Mouse (Mus musculus): ENCODE data around the gene Tmem108. TPM values are rescaled to one million over a fixed set of nuclear protein-coding genes. Genes with fewer than 3 reads are reported as not detected.

Tmem108 gene
- total and polyA plus RNA-seq, 2 experiments from 2014 or later, result 23.5 to 25.1 TPM

- DNase-seq (ENCODE audit: low spot score) (no peak), ATAC-seq (ENCODE audit: insufficient read depth, low read depth) (no peak)
- H3K4me3 ChIP-seq (ENCODE audit: low read depth, low read length), result no peak overlapping the region
- H3K4me1 ChIP-seq (ENCODE audit: control insufficient read depth, insufficient read depth), result peaks cover 10% of the 10 kb centered on the region
- 82% methylated on average over 7 of the region's 7 CpGs for WGBS
- no peak overlapping the region for H3K4me2 ChIP-seq (ENCODE audit: low read depth, low read length)
- no peak overlapping the region for H3K27ac ChIP-seq (ENCODE audit: low read depth)
- TF ChIP-seq EP300 (IDR thresholded peaks at IDR 0.05; ENCODE audit: low read depth), result no peak
- TF ChIP-seq CTCF (IDR thresholded peaks at IDR 0.05; ENCODE audit: low read depth), result no peak
- H3K36me3 ChIP-seq (replicated peaks; ENCODE audit: control insufficient read depth, insufficient read depth, low read length), result no peaks in the 10 kb centered on the region
- H3K9me3 ChIP-seq (replicated peaks; ENCODE audit: control insufficient read depth, low read length), result no peaks in the 10 kb centered on the region
- no peak overlapping the region for H3K9ac ChIP-seq (replicated peaks; ENCODE audit: low read depth, low read length)
- no peaks in the 10 kb centered on the region for H3K27me3 ChIP-seq (ENCODE audit: control insufficient read depth, insufficient read depth, low read length)
Observed at GRCm38 (mm10) chr9:103594423-103595189, 167.0 kb downstream of the Tmem108 start.

DNA sequence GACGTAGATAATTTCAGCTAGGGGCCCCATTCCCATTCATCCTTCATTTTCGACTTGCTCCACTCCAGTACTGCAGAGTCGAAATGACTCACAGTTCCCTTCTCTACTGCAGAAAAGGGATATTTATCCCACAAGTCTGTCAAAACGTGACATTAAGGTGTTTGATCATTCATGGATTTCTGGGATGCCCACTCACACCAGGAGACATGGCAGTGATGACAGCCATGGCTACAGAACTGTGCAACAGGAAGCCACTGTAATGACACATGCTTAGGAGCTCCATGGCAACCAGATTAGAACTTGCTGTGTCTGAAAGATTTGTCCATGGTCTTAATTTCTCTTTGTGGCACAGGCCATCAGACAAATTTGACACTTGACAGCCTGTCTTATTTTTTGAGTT is 168.6 kb downstream of the Tmem108 start:
- Histone ChIP-seq H3K9ac (replicated peaks; ENCODE audit: low read depth, low read length) (no peak overlapping the region), H3K4me3 (ENCODE audit: low read depth, low read length) (no peak overlapping the region), H3K27ac (ENCODE audit: low read depth) (no peak overlapping the region), H3K9me3 (replicated peaks; ENCODE audit: control insufficient read depth, low read length) (no peaks in the 10 kb centered on the region), H3K27me3 (ENCODE audit: control insufficient read depth, insufficient read depth, low read length) (no peaks in the 10 kb centered on the region), H3K4me2 (ENCODE audit: low read depth, low read length) (no peak overlapping the region), H3K4me1 (ENCODE audit: control insufficient read depth, insufficient read depth) (peaks cover 10% of the 10 kb centered on the region), H3K36me3 (replicated peaks; ENCODE audit: control insufficient read depth, insufficient read depth, low read length) (no peaks in the 10 kb centered on the region)
- DNase-seq (ENCODE audit: low spot score), result peak; percentile 46
- 39% methylated on average over 4 of the region's 4 CpGs for WGBS
- TF ChIP-seq CTCF (IDR thresholded peaks at IDR 0.05; ENCODE audit: low read depth) (no peak), EP300 (IDR thresholded peaks at IDR 0.05; ENCODE audit: low read depth) (no peak)
- 0 out of 2 replicates have a peak, but pooled peaks have one; percentile 33 for ATAC-seq (ENCODE audit: insufficient read depth, low read depth)

GRCm38 (mm10) chr9:103591962-103592361 is 169.7 kb downstream of the Tmem108 start:
- no peak overlapping the region for H3K27ac ChIP-seq (ENCODE audit: low read depth)
- no peaks in the 10 kb centered on the region for H3K9me3 ChIP-seq (replicated peaks; ENCODE audit: control insufficient read depth, low read length)
- ATAC-seq (ENCODE audit: insufficient read depth, low read depth), result no peak
- H3K4me1 ChIP-seq (ENCODE audit: control insufficient read depth, insufficient read depth), result peaks cover 10% of the 10 kb centered on the region
- WGBS, result 79% methylated on average over 4 of the region's 4 CpGs
- no peaks in the 10 kb centered on the region for H3K36me3 ChIP-seq (replicated peaks; ENCODE audit: control insufficient read depth, insufficient read depth, low read length)
- no peak overlapping the region for H3K9ac ChIP-seq (replicated peaks; ENCODE audit: low read depth, low read length)
- H3K4me2 ChIP-seq (ENCODE audit: low read depth, low read length), result no peak overlapping the region
- no peak overlapping the region for H3K4me3 ChIP-seq (ENCODE audit: low read depth, low read length)
- no peak for DNase-seq (ENCODE audit: low spot score)
- H3K27me3 ChIP-seq (ENCODE audit: control insufficient read depth, insufficient read depth, low read length), result no peaks in the 10 kb centered on the region
- no peak for TF ChIP-seq CTCF (IDR thresholded peaks at IDR 0.05; ENCODE audit: low read depth)
- no peak for TF ChIP-seq EP300 (IDR thresholded peaks at IDR 0.05; ENCODE audit: low read depth)

- no peak overlapping the region for H3K4me2 ChIP-seq (ENCODE audit: low read depth, low read length)
- ATAC-seq (ENCODE audit: insufficient read depth, low read depth), result no peak
- no peak overlapping the region for H3K9ac ChIP-seq (replicated peaks; ENCODE audit: low read depth, low read length)
- H3K27ac ChIP-seq (ENCODE audit: low read depth), result no peak overlapping the region
- H3K9me3 ChIP-seq (replicated peaks; ENCODE audit: control insufficient read depth, low read length), result no peaks in the 10 kb centered on the region
- no peaks in the 10 kb centered on the region for H3K27me3 ChIP-seq (ENCODE audit: control insufficient read depth, insufficient read depth, low read length)
- WGBS, result 85% methylated on average over 5 of the region's 5 CpGs
- H3K36me3 ChIP-seq (replicated peaks; ENCODE audit: control insufficient read depth, insufficient read depth, low read length), result no peaks in the 10 kb centered on the region
- peaks cover 10% of the 10 kb centered on the region for H3K4me1 ChIP-seq (ENCODE audit: control insufficient read depth, insufficient read depth)
- DNase-seq (ENCODE audit: low spot score), result no peak
- TF ChIP-seq CTCF (IDR thresholded peaks at IDR 0.05; ENCODE audit: low read depth) (no peak), EP300 (IDR thresholded peaks at IDR 0.05; ENCODE audit: low read depth) (no peak)
- H3K4me3 ChIP-seq (ENCODE audit: low read depth, low read length), result no peak overlapping the region
Observed at GRCm38 (mm10) chr9:103590801-103591200, 170.8 kb downstream of the Tmem108 start.

DNA sequence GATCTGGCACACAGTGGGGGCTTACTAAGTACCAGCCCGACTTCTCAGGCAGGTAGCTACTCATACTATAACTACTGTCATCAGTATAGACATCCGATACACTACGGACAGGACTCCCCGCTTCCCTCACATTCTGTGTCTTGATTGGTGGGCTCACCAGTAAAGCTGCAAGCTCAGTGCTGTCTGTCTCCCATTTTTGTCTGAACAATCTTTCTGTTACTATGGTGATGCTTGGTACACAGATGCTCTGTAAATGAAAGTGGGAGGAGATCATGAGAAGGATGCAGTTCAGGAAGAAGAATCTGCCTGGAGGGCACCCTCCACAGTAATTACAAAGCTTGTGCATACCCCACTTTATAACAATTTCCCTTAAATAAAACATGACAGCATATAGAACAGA is 176.8 kb downstream of the Tmem108 start:
- H3K36me3 ChIP-seq (replicated peaks; ENCODE audit: control insufficient read depth, insufficient read depth, low read length), result no peaks in the 10 kb centered on the region
- no peak overlapping the region for H3K27ac ChIP-seq (ENCODE audit: low read depth)
- TF ChIP-seq CTCF (IDR thresholded peaks at IDR 0.05; ENCODE audit: low read depth) (no peak), EP300 (IDR thresholded peaks at IDR 0.05; ENCODE audit: low read depth) (no peak)
- no peak overlapping the region for H3K4me3 ChIP-seq (ENCODE audit: low read depth, low read length)
- no peaks in the 10 kb centered on the region for H3K4me1 ChIP-seq (ENCODE audit: control insufficient read depth, insufficient read depth)
- DNase-seq (ENCODE audit: low spot score) (no peak), ATAC-seq (ENCODE audit: insufficient read depth, low read depth) (no peak)
- H3K4me2 ChIP-seq (ENCODE audit: low read depth, low read length), result no peak overlapping the region
- H3K27me3 ChIP-seq (ENCODE audit: control insufficient read depth, insufficient read depth, low read length), result no peaks in the 10 kb centered on the region
- no peaks in the 10 kb centered on the region for H3K9me3 ChIP-seq (replicated peaks; ENCODE audit: control insufficient read depth, low read length)
- no peak overlapping the region for H3K9ac ChIP-seq (replicated peaks; ENCODE audit: low read depth, low read length)
- WGBS, result 93% methylated on average over 4 of the region's 4 CpGs

Data from heart, postnatal 0 days (tissue).